Mouse (Mus musculus) olfactory bulb, adult 2 months (tissue): ENCODE measurements around the gene Map7d2. TPM values are rescaled to one million over a fixed set of nuclear protein-coding genes. Genes with fewer than 3 reads are reported as not detected.
A peak's percentile ranks its signal among the peaks of the same experiment; 100 is the strongest.

Experiments used
- H3K27ac ChIP-seq: fragments of 200-500 bp; 2 replicates; pipeline ENCODE4 v1.5.1; 2012; ENCODE audit warnings: low read depth, low read length; ENCODE audit not compliant: insufficient read depth
- H3K4me1 ChIP-seq: fragments of 200-500 bp; 2 replicates; pipeline ENCODE4 v1.6.1; 2012; ENCODE audit warnings: low read length; ENCODE audit not compliant: control insufficient read depth, insufficient read depth
- H3K4me3 ChIP-seq: fragments of 200-500 bp; 2 replicates; pipeline ENCODE4 v1.5.1; 2012; ENCODE audit warnings: mild to moderate bottlenecking, low read depth, low read length, moderate library complexity; ENCODE audit not compliant: insufficient read depth
- CTCF ChIP-seq: fragments of 200-500 bp; IDR thresholded peaks from 2 replicates; pipeline ENCODE4 v1.5.1; 2012; ENCODE audit warnings: low read depth, mild to moderate bottlenecking, low read length, moderate library complexity; ENCODE audit not compliant: insufficient read depth
- POLR2A ChIP-seq: fragments of 200-500 bp; IDR thresholded peaks from 2 replicates; pipeline ENCODE4 v1.6.1; 2012; ENCODE audit warnings: mild to moderate bottlenecking, low read depth, low read length, moderate library complexity; ENCODE audit not compliant: insufficient read depth
- WGBS: fragments of 180-500 bp; shearing (Covaris S2); methylation state at CpG from one replicate; pipeline ENCODE4 v1.1.7; 2018; 5-methylcytosine and 5-hydroxymethylcytosine counted together
- polyA plus RNA-seq: library from polyadenylated mRNA; stranded (reverse); fragments of >200 nt; gene quantifications from 2 replicates; pipeline ENCODE4 v1.2.4, GENCODE M21; 2012; ENCODE audit warnings: low replicate concordance; ENCODE audit not compliant: missing spikeins, insufficient read depth, insufficient read length

The Map7d2 gene
- 236 TPM in 1 of 2 replicates, not detected in the other for polyA plus RNA-seq

DNA sequence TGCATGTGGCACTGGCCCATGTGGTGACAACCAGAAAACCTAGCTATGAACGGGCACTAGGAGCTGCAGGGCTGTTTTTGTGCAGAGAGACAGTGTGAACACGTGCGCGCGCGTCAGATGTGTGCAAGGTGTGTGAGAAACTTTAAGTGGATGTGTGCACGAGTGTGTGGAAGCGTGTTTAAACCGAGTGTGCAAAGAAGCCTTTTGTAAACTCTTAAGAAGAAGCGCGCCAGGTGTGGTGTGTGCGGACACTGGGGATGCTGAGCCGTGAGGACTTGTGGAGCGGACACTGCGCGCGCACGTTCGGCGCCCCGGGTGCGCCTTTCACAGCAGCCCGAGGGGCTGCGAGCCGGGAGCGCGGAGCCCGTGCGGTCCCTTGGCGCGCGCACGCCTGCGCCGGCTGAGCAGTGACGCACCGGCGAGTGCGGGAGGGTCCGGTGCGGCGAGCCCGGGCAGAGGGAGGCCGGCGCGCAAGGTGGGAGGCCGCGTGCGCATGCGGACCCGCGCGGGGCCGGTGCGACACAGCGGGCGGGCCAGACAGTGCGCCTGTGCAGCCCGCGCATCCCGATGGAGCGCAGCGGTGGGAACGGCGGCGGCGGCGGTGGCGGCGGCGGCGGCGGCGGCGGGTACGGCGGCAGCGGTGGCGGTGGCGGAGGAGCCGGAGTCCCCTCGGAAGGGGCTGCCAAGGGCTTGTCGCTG is at the start of gene Map7d2:
Map7d2 (plus strand) TSS at position 443 of the 699 bp plus-strand sequence.
- 38% methylated on average over 70 of the region's 83 CpGs for WGBS
- Histone ChIP-seq H3K27ac (no peak within 1 kb of the TSS), H3K4me3 (peak within 1 kb of the TSS; percentile 55), H3K4me1 (no peaks in the 10 kb centered on the region)
- no peak for TF ChIP-seq CTCF
- TF ChIP-seq POLR2A: peak; percentile 35; the same call in 1 of the 2 replicates

DNA sequence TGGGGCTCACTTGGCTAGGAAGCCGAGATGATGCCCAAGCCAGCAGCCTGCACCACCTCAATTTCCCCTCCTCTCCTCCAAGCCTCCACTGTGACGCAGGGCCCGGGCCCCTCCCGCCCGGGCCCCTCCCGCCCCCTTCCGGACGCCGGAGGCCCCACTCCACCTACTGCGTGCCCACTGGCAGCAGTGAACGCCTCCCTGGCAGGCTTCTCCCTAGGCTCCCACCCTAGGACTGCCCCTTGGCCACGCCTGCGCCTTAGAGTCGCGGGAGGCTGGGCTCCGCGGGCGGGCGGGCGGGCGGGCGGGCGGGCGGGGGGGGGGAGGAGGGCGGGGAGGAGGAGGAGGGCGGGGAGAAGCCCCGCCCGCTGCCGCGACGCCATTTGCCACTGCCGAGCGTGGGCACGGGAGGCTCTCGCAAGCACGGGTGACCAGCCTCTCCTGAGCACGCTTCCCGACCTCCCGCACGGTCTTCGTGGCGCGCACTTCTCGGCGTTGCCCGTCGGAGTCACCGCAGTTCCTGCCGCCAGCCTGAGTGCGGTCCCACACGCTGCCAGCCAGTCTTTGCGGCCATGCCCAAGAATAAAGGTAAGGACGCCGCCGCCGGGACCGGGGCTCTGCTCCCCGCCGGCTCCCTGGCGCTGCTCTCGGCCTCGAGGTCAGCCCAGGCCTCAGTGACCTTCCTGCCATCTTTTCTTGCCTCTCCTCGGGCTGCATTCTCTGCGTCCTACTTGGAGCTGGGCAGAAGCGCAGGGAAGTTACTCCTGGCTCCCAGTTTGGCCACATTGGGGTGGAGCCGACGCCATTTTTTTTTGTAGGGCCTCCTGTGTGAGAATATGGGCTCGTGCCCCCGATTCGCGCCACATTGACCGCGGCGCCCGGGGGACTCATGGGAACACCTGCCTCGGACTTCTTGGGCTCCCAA is 42.3 kb upstream of the Map7d2 start, which contains the start of gene Eif1ax:
Eif1ax (plus strand) TSS at position 348 of the 922 bp plus-strand sequence.
- H3K27ac ChIP-seq: peak within 1 kb of the TSS; percentile 86; the same call in 1 of the 2 replicates
- peak within 1 kb of the TSS; percentile 58 for H3K4me3 ChIP-seq
- 24% methylated on average over 60 of the region's 76 CpGs for whole genome bisulfite sequencing
- H3K4me1 ChIP-seq: no peaks in the 10 kb centered on the region
- TF ChIP-seq CTCF (no peak), POLR2A (no peak)

DNA sequence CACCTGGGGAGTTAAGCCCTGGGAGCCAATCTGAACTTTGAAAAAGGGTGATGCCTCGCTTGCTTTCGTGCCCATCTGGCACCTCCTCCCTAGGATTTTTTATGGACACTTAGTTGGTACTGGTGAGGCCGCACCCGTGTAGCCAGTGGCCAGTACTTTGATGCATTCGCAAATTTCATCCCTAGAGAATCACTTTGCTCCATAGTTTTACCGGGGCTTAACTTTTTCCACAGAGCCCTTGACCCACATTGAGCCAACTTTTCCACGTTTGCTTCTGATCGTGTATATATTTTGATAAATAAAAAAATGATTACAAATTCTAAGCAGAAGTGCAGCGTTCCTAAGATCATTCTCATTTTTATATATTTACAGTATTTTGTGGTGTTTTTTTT is 41.6 kb upstream of the Map7d2 start:
- H3K4me1 ChIP-seq: no peaks in the 10 kb centered on the region
- peak overlapping the region; percentile 58 for H3K4me3 ChIP-seq
- TF ChIP-seq POLR2A (no peak), CTCF (no peak)
- 17% methylated on average over 9 of the region's 9 CpGs for WGBS
- H3K27ac ChIP-seq: no peak overlapping the region

DNA sequence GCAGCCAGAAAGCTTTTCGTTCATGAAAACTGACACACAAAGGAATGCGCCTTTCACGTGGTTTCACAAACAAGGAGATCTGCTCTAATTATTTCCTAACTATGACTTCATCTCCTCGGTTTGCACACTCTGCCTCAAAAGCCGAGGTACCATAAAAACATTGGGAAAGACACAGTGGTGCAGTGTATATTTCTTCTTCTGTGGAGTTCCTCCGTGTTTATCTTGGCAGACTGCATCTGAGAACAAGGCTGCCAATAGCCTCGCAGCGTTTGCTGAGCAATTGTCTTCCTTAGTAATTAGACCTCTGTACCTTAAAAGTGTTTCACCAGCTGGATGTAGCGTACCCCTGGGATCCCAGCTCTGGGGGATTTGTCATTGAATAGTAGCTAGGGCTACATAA is 27.3 kb upstream of the Map7d2 start:
- Histone ChIP-seq H3K4me3 (no peak overlapping the region), H3K27ac (no peak overlapping the region), H3K4me1 (no peaks in the 10 kb centered on the region)
- WGBS: 37% methylated on average over 9 of the region's 9 CpGs
- TF ChIP-seq POLR2A: no peak
- TF ChIP-seq CTCF: no peak

DNA sequence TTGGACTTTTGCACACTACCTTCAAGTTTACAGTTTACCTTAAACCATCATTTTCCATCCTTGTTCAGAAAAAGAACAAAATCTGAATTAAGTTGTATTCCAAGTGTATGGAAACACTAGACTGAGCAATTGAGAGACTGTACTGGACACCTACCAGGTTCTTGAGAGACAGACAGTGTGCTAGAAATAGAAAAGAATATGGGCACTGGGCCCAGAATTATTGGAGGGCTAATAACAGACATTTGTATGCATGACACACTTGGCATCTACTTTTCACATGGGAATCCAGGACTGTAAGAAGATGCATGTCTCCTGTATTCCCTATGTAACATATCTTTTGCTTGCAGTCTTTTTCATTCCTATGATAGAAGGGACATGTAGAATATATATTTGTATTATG is 25.4 kb upstream of the Map7d2 start:
- no peak for TF ChIP-seq POLR2A
- TF ChIP-seq CTCF: no peak
- Histone ChIP-seq H3K27ac (no peak overlapping the region), H3K4me1 (no peaks in the 10 kb centered on the region), H3K4me3 (no peak overlapping the region)

DNA sequence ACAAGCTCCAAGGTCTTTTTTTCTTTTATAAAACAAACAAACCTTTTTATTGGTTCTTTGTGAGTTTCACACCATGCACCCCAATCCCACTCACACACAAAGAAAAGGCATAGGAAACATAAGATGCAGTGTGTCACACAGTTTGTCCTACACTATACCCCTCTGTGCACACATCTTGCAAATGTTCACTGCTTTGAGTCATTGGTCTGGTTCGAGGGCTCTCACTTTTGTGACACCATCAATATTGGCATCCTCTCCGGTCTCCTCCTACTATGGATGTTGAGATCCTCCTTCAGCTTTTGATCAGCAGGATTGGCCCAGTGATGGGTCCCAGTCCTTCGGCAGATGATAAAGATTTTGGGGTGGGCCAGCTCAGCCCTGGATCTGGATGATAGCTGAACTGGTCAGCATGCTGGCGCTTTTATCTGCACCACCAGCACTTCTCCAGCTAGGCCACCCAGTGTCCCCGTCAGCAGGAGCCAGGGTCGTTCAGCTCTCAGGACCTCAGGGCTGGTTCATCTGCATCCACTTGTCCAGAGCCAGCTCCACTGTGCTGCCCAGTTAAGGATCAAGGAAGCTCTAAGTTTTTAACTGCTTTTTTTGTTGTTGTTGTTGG is 23.9 kb upstream of the Map7d2 start:
- no peak for TF ChIP-seq POLR2A
- no peak for TF ChIP-seq CTCF
- H3K4me3 ChIP-seq: no peak overlapping the region
- no peak overlapping the region for H3K27ac ChIP-seq
- no peaks in the 10 kb centered on the region for H3K4me1 ChIP-seq
- 82% methylated on average over 6 of the region's 6 CpGs for WGBS

DNA sequence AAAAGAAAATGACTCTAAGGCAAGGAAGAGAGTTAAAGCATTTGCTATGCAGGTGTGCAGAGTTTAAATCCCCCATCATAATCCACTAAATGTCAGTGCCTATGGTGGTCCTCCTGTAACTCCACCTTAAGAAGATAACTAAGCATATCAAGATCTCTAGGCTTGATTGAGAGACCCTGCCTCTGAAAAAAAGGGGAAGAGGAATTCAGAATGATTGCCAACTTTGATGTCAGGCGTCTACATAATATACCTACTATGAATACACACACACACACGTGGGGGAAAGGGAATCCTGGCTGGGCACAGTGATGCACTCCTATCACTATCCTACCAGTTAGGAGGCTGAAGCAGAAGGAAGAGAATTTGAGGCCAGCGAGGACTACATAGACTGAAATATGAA is 23.1 kb upstream of the Map7d2 start:
- WGBS: 71% methylated on average over 3 of the region's 3 CpGs

DNA sequence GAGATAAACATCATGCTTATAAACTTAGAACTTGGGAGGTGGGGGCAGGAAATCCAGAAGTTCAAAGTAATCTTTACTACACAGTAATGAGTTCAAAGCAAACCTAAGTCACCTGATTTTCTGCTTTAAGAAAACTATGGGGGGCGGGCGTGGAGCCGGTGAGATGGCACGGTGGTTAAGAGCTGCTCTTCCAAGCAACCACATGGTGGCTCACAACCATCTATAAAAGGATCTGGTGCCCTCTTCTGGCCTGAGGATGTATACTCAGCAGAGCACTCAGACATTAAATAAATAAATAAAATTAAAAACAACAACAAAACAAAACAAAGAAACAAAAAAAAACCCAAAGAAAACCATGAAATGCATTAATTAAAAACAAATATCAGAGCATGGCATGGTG is 5.1 kb upstream of the Map7d2 start:
- TF ChIP-seq POLR2A (no peak), CTCF (no peak)
- H3K4me1 ChIP-seq: no peaks in the 10 kb centered on the region
- no peak overlapping the region for H3K4me3 ChIP-seq
- no peak overlapping the region for H3K27ac ChIP-seq
- WGBS: 15% methylated on average over 4 of the region's 4 CpGs

More for the DNA sequence above, 23.1 kb upstream of the Map7d2 start:
- no peak overlapping the region for H3K4me3 ChIP-seq
- H3K4me1 ChIP-seq: no peaks in the 10 kb centered on the region
- no peak overlapping the region for H3K27ac ChIP-seq
- TF ChIP-seq CTCF (no peak), POLR2A (no peak)
